Mouse (Mus musculus): ENCODE results near the gene Rhbdd2.

Rhbdd2 gene

GRCm38 (mm10) chr5:135643869-135644268, 11.5 kb downstream of the Rhbdd2 start:
- no peak for DNase-seq (ENCODE audit: low read depth, low spot score)

- no peak for DNase-seq (ENCODE audit: low read depth, low spot score)
Measured at GRCm38 (mm10) chr5:135645330-135645729, 12.9 kb downstream of the Rhbdd2 start.

GRCm38 (mm10) chr5:135646038-135646437, 13.6 kb downstream of the Rhbdd2 start:
- DNase-seq (ENCODE audit: low read depth, low spot score) = no peak

GRCm38 (mm10) chr5:135648461-135649308, 16.3 kb downstream of the Rhbdd2 start:
- peak; percentile 56 for DNase-seq (ENCODE audit: low read depth, low spot score)

GRCm38 (mm10) chr5:135649309-135649633, 16.9 kb downstream of the Rhbdd2 start:
- no peak for DNase-seq (ENCODE audit: low read depth, low spot score)

- DNase-seq (ENCODE audit: low read depth, low spot score) = no peak
Measured at GRCm38 (mm10) chr5:135651536-135651935, 19.1 kb downstream of the Rhbdd2 start.

- no peak for DNase-seq (ENCODE audit: low read depth, low spot score)
Measured at GRCm38 (mm10) chr5:135653209-135653608, 20.8 kb downstream of the Rhbdd2 start.

- DNase-seq (ENCODE audit: low read depth, low spot score) = no peak
Measured at GRCm38 (mm10) chr5:135656046-135656445, 23.6 kb downstream of the Rhbdd2 start.

GRCm38 (mm10) chr5:135657128-135657527, 24.7 kb downstream of the Rhbdd2 start:
- DNase-seq (ENCODE audit: low read depth, low spot score) = peak; percentile 98

- peak; percentile 63 for DNase-seq (ENCODE audit: low read depth, low spot score)
Measured at GRCm38 (mm10) chr5:135657703-135658373, 25.4 kb downstream of the Rhbdd2 start.

GRCm38 (mm10) chr5:135659956-135660355, 27.5 kb downstream of the Rhbdd2 start:
- DNase-seq (ENCODE audit: low read depth, low spot score) = no peak

- DNase-seq (ENCODE audit: low read depth, low spot score) = no peak
Measured at GRCm38 (mm10) chr5:135660535-135660934, 28.1 kb downstream of the Rhbdd2 start.

GRCm38 (mm10) chr5:135666890-135667289, 34.5 kb downstream of the Rhbdd2 start:
- no peak for DNase-seq (ENCODE audit: low read depth, low spot score)

- DNase-seq (ENCODE audit: low read depth, low spot score) = no peak
Measured at GRCm38 (mm10) chr5:135668071-135668470, 35.7 kb downstream of the Rhbdd2 start.

GRCm38 (mm10) chr5:135669741-135670275, 37.4 kb downstream of the Rhbdd2 start, which contains the start of gene Por:
Por (plus strand) TSS chr5:135670033.
- DNase-seq (ENCODE audit: low read depth, low spot score) = peak; percentile 91

GRCm38 (mm10) chr5:135670881-135671280, 38.5 kb downstream of the Rhbdd2 start:
- DNase-seq (ENCODE audit: low read depth, low spot score) = no peak

- no peak for DNase-seq (ENCODE audit: low read depth, low spot score)
Measured at GRCm38 (mm10) chr5:135672509-135672908, 40.1 kb downstream of the Rhbdd2 start.

GRCm38 (mm10) chr5:135672980-135673379, 40.6 kb downstream of the Rhbdd2 start:
- no peak for DNase-seq (ENCODE audit: low read depth, low spot score)

GRCm38 (mm10) chr5:135674349-135674775, 41.9 kb downstream of the Rhbdd2 start:
- DNase-seq (ENCODE audit: low read depth, low spot score) = peak; percentile 77

- DNase-seq (ENCODE audit: low read depth, low spot score) = peak; percentile 98
Measured at GRCm38 (mm10) chr5:135674821-135675220, 42.4 kb downstream of the Rhbdd2 start.

GRCm38 (mm10) chr5:135676696-135677095, 44.3 kb downstream of the Rhbdd2 start:
- DNase-seq (ENCODE audit: low read depth, low spot score) = no peak

- DNase-seq (ENCODE audit: low read depth, low spot score) = no peak
Measured at GRCm38 (mm10) chr5:135677251-135677650, 44.8 kb downstream of the Rhbdd2 start.

- no peak for DNase-seq (ENCODE audit: low read depth, low spot score)
Measured at GRCm38 (mm10) chr5:135678481-135678880, 46.1 kb downstream of the Rhbdd2 start.

All from ES-CJ7 (cell line).